Mouse (Mus musculus) left cerebral cortex, adult 9 months (tissue): ENCODE measurements around the gene Txndc2.

Experiments used
- DNase-seq, 2 experiments: peaks; one replicate each; pipeline ENCODE4 v3.0.0; 2022; ENCODE audit warnings: low spot score in 2 of 2

Txndc2 gene

DNA sequence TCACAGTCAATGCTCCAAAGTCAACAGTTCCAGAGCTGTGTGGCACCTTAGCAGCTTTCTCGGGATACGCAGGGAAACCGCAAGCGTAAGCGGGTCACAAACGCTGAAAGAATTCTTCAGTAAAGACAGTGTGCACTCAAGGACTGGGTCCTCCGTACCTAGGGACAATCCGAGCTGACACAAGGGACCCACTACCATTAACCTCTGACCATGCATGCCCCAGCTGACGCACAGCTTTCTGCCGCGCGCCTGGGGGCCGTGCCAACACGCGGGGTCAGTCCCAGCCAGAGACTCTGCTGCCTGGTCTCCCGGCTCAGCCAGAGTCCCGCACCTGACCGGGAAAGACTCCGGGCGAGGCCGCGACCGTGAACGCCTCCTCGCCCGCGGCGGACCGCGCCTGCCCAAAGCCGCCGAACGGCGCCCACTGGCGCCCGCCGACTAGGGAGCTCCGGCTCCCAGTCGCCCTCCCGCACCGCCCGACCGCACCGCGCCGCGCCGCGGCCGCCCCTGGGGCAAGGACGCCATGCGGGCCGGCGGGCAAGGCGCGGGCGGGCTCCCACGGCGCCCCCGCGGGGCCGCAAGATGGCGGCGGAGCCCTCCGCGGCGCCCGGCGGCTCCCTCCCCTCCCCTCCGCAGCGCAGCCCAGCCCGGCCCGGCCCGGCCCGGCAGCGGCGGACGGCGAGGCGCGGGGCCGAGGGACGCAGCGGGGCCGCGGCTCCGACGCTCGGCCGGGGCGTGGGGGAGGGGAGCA, 29.4 kb downstream of the Txndc2 start:
- DNase-seq, result peak in 1 of 2 experiments; percentile 16

DNA sequence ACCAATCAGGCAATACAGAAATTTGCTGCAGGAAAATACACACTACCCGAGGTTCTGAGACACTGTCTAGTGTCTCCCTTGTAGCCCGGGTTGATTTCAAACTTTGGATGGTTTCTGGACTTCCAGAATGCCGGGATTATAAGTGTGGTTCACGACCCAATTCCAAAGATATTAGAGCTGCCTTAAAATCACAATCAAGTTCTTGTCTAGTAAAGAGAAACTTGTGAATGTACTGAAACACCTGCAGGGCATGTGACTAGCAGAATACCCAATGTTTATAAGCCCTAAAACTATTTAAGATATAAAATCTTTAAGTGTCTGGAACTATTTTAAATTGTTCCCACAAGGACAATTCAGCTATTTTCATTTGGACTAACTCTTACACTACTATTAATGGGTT, 30.2 kb downstream of the Txndc2 start:
- no peak for DNase-seq

DNA sequence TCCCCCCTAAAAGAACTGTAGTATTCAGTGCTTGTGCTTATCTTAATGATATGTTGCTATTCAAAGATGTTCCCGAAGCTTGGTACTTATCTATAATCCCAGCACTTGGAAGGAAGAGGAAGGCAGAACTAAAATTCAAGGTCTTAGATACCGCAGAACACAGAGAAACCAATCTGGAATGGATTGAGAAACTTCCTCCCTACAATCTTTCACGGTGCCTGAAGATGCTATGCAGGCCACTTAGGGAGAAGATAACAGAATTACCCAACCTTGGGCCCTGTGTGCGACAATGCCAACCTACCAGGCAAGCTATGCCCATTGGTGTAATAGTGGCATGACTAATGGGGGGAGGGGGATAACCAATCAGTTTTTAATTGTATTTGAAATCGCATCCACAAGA, 33.2 kb downstream of the Txndc2 start:
- DNase-seq, result no peak

DNA sequence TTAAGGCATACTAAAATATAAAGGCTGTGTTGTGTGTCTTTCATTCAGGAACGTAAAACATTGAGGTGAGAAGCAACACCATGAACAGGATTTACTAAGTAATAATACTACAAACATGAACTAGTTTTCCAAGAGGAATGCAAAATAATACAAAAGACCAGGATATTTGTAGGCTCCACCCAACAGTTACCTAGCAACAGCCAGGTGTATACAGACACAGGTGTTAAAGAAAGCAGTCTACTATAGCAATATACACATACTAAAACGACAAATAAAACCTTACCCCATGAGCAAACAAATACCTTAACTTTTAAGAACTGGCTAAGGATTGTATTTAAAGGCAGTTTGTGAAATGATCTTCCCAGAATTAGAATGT, 33.7 kb downstream of the Txndc2 start:
- DNase-seq, result no peak

DNA sequence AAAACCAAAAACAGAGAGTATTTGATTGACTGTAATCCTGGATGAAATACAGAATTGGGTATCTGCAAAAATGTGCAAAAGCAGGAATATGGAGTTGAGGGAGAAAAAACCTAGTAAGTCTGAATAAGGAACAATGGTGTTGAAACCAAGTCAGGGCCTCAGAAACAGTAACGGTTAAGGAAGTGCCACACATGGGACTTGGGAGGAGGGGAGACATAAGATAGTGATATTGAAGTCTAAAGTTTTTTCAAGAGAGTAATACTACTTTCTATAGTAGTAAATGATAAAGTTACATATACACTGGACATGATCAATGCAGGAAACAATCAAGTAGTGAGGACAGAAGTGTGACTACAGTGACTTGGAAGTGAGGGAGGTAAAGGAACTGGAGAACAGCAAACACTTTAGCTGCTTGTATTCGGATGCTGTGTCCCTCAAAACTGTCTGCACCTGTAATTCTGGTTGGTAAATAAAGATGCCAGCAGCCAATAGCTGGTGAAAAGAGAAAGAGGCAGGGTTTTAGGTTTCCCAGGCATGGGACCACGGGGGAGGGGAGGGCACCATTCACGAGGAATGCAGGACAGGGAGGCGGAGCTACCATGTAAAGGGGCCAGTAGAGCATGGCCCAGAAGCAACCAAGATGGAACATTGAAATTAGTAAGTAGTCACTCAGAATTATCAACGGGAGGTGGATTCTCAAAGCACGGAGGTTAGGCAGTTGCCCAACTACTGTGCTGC, 34.2 kb downstream of the Txndc2 start:
- no peak for DNase-seq

DNA sequence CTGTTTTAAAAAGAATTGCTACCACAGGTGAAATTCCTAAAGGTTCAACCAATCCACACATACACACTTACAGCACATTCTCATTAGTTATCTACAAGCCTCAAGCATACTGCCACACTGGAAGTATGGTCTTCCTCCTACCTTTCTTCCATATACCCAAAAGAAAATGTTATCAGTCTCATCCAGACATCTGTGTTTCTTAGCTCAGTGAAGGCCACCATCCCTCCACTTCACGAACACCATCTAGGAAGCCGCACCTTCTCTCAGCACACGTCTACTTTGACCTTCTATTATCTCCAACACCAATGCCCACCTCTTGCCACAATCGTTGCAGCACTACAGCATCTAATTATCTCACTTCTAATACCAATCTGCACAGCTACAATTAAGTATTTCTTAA, 36.0 kb downstream of the Txndc2 start:
- DNase-seq, result no peak

DNA sequence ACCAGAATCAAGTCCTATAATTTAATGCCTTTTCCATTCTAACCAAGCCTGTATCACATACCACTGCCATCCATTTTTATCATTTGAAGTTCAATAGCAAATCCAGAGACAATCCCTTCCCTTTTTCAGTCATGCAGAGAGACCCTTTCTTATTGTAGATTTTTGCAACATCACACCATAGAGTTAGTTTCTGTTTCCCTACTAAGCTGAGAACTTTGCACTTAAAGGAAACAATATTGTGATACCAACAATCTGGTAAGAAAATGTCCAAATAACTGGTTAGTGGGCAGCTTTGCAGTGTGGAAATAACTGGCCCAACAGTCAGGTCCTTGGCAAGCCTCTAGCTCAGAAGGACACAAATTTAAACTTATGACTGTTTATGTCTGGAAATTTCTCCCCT, 37.1 kb downstream of the Txndc2 start:
- no peak for DNase-seq

DNA sequence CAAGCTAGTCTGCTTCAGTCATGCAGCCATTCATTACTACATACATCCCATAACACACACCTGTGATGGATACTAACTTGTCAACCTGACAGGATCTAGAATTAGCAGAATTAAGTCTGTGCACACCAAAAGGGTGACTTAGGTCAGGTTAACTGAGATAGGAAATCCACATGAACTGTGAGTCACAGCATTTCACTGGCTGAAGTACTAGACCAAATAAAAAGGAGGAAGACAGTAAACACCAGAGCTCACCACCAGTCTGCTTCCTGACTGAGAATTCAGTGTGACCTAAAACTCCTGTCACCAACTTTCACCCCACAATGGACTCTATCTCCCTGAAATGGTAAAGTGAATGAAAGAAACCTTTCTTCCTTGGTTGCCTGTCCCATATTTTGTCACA, 37.7 kb downstream of the Txndc2 start:
- no peak for DNase-seq

DNA sequence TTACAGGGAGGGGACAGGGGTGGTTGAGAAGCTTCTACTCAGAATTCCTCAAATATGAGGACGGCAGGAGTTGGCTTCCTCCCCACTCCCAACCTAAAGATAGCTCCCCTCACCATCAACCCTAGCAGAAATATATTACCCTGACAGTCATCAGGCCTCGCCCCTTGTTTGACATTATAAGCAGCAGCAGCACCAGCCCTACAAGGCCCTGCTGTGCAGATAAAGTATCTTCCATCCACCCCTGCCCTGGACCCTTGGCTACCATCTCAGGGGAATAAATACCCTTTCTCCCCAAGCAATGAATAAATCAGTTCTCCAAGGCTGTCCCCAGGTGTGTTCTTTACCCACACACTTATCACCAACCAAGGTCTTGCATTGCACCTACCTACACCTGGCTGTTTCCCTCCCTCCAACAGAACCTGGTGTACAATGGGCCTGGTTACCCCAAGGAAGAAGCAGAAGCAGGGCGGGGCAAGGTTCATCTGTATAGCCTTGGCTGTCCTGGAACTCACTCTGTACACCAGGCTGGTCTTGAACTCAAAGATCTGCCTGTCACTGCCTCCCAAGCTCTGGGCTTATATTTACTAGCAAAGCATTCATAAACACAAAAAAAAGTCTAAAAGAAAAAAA, 44.0 kb downstream of the Txndc2 start:
- no peak for DNase-seq

DNA sequence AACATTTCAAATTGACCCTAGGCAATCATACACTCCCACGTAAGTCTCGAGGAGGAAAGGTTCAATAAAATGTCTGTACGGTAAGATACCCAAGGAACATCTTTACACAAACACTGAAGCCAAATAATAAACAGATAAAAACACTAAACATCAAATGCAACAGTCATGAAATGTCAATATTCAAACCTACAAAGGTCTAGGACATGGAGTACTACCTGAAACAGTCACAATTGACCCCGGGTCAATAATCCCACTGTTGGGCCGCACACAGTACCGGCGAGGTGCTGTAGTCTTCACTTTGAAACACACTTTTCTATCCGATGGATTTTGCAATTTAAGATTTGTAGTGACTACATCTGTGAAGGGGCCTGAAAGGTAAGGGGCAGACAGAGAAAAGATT, 47.3 kb downstream of the Txndc2 start:
- no peak for DNase-seq
